Mouse (Mus musculus) embryonic facial prominence, embryonic 12.5 days (tissue): ENCODE measurements at regions not wholly inside any gene's neighbourhood (a gene's known extent, or its start where the extent isn't known, plus 50 kb on each side); places are given as distances from the start of the nearest gene placed in this dataset.
A peak's percentile ranks its signal among the peaks of the same experiment; 100 is the strongest.

Experiments
- ATAC-seq: fragments of 200-750 bp; cut with Nextera tagmentation; 2 replicates; pipeline ENCODE4 v1.8.0; 2017; ENCODE audit not compliant: insufficient number of reproducible peaks, insufficient read depth, low FRiP score, low TSS enrichment
- H3K27ac ChIP-seq: fragments of 300-500 bp; sonication (generic); 2 replicates; pipeline ENCODE4 v1.5.1; 2016; ENCODE audit warnings: mild to moderate bottlenecking
- H3K27me3 ChIP-seq: fragments of 300-500 bp; sonication (generic); 2 replicates; pipeline ENCODE4 v1.6.1; 2016; ENCODE audit warnings: mild to moderate bottlenecking, moderate library complexity
- H3K36me3 ChIP-seq: fragments of 300-500 bp; sonication (generic); 2 replicates; pipeline ENCODE4 v1.6.1; 2016; ENCODE audit warnings: mild to moderate bottlenecking
- H3K4me1 ChIP-seq: fragments of 300-500 bp; sonication (generic); 2 replicates; pipeline ENCODE4 v1.6.1; 2016
- H3K4me2 ChIP-seq: fragments of 300-500 bp; sonication (generic); replicated peaks from 2 replicates; pipeline ENCODE4 v1.6.1; 2016; ENCODE audit warnings: mild to moderate bottlenecking, moderate library complexity
- H3K4me3 ChIP-seq: fragments of 300-500 bp; sonication (generic); 2 replicates; pipeline ENCODE4 v1.5.1; 2016; ENCODE audit warnings: mild to moderate bottlenecking
- H3K9ac ChIP-seq: fragments of 300-500 bp; sonication (generic); 2 replicates; pipeline ENCODE4 v1.6.1; 2016; ENCODE audit warnings: mild to moderate bottlenecking, moderate library complexity
- H3K9me3 ChIP-seq: fragments of 300-500 bp; sonication (generic); 2 replicates; pipeline ENCODE4 v1.6.1; 2016; ENCODE audit warnings: mild to moderate bottlenecking, moderate library complexity
- WGBS: fragments of 180-500 bp; shearing (Covaris S2); methylation state at CpG from one replicate; pipeline ENCODE4 v1.1.7; 2016; 5-methylcytosine and 5-hydroxymethylcytosine counted together

DNA sequence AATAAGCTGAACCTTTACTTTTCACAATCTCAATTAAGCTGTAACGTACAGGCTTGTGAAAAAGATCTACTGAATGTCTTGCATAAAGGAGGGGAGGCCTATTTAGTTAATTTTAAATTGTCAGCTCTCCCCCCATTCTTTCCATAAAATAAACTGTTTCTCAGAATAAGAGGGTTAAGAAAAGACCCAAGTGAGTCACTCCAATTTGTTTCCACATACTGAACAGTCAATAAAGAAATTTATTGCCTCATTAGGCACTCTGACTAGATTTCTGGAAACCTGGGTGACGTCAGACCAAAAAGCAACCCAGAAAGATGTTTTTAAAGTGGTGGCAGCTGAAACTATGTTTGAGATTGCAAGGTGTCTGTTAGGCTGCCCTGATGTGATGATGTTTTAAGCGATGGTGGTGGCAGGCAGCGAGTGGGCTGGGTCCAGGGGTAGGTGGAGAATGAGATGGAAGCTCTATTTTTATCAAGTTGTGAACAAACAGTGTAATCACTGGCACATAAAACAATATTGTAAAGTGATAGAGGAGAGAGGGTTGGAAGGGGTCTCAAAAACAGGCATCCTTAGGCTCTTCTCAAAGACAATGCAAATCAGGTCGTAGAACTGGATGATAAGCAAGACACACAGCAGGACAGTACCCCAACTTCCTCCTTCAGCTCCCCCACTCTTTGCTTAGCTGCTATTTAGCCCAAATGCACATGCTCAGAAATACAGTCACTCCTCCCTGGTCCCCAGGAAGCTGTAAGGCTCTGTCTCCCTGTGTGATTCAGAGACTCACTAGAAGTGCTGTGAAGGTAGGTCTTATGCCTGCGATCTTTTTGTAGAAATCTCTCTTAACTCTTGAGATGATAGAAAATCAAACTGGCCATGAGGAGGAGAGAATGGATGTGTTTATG, 288.0 kb downstream of the Usp25 start:
- Histone ChIP-seq H3K36me3 (no peaks in the 10 kb centered on the region), H3K9ac (no peak overlapping the region), H3K4me1 (no peaks in the 10 kb centered on the region), H3K27ac (no peak overlapping the region), H3K9me3 (no peaks in the 10 kb centered on the region), H3K27me3 (no peaks in the 10 kb centered on the region), H3K4me3 (no peak overlapping the region), H3K4me2 (no peak overlapping the region)
- ATAC-seq = no peak
- WGBS = 80% methylated on average over 6 of the region's 6 CpGs

DNA sequence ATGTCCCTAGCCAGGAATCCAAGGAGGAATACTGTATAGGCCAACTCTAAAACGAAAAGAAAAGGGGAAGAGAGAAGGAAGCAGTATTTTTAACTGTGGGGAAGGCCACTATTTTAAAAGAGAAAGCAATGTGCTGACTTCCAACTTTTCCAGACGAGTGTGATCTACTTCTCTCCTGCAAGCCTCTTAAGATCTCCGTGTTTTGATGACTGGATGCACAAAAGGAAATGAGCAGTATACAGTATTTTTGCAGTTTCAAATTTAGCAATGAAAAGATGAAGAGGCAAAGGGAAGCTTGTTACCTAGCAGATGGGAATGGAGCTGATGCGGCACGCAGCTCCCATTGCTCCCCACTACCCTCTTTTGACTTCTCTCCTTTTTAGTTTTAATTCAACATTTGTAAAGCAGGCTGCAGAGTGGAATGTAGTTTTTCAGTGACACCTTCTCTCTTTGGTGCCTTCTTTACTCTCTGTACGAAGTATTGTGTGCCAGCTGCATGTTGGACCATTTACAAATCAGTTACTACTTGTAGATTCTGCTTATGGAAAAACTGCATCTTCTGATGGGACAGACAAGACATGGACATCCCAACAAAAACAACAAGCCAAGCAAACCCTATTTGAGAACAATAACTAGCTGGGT, 287.2 kb downstream of the Usp25 start:
- WGBS = 73% methylated on average over 6 of the region's 6 CpGs
- Histone ChIP-seq H3K36me3 (no peaks in the 10 kb centered on the region), H3K4me1 (no peaks in the 10 kb centered on the region), H3K9me3 (no peaks in the 10 kb centered on the region), H3K4me3 (no peak overlapping the region), H3K27me3 (no peaks in the 10 kb centered on the region), H3K4me2 (no peak overlapping the region), H3K27ac (no peak overlapping the region), H3K9ac (no peak overlapping the region)
- ATAC-seq = no peak

DNA sequence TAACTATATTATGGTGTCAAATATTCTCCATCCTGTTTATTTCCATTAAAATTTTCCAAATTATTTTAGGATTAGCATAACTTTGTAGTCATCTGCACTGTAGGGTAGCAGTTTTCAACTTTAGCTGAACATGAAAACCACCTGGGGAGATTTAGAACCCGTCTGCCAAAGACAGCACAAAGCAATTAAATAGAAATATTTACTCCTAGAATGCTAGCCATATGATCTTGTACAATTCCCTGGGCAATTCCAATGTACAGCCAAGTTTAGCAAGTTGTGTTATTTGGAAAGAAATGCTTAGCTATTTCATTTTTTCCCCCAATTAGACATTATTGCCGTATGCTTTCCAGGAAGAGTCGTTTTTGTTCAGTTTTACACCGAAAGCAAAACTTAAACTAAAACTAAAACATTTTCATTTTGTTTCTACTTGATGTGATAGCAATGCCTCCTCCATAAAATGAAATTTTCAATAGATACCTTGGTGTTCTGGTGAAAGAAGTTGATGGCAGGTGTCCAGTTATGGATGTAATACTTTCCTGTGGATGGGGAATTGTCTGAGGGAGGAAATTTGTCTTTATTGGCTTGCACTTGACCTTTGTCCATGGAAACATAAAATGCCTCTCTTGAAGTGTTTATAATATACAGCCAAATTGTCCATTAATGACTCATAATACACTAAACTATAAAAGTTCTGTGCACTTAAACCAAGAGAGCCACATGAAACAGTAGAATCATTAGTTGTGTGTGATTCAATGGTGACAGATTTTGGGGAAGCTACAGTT, 282.3 kb downstream of the Usp25 start:
- no peaks in the 10 kb centered on the region for H3K9me3 ChIP-seq

DNA sequence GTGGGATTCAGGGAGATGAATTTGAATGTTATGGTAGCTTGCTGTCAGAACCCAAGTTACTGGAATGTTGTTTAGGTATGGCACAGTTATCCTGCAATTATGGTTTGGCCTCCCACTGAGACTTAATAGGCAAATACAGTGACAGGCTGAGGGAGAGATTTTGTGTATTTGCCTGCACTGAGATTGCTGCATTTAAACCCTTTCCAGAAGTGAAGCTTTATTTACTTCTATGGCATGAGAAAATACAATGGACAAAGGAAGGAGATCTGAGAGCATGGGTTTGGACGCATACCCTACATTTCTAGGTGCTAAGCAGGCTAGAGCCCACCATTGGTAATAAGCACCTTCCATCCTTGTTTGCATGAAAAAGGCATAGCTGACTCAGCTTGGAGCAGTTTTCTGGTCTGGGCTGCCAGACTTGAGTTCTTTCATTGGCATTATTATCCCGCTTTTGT, 278.8 kb downstream of the Usp25 start:
- H3K4me2 ChIP-seq = no peak overlapping the region
- no peak overlapping the region for H3K9ac ChIP-seq
- H3K36me3 ChIP-seq = no peaks in the 10 kb centered on the region
- no peak overlapping the region for H3K4me3 ChIP-seq
- H3K9me3 ChIP-seq = no peaks in the 10 kb centered on the region
- 82% methylated on average over 2 of the region's 2 CpGs for WGBS
- ATAC-seq = no peak
- no peaks in the 10 kb centered on the region for H3K4me1 ChIP-seq
- no peaks in the 10 kb centered on the region for H3K27me3 ChIP-seq
- no peak overlapping the region for H3K27ac ChIP-seq

More for the DNA sequence above, 282.3 kb downstream of the Usp25 start:
- no peak overlapping the region for H3K9ac ChIP-seq
- no peak overlapping the region for H3K4me2 ChIP-seq
- H3K36me3 ChIP-seq = no peaks in the 10 kb centered on the region
- H3K27ac ChIP-seq = no peak overlapping the region
- H3K4me3 ChIP-seq = no peak overlapping the region
- WGBS = 59% methylated on average over 4 of the region's 4 CpGs
- no peak for ATAC-seq
- no peaks in the 10 kb centered on the region for H3K4me1 ChIP-seq
- no peaks in the 10 kb centered on the region for H3K27me3 ChIP-seq

DNA sequence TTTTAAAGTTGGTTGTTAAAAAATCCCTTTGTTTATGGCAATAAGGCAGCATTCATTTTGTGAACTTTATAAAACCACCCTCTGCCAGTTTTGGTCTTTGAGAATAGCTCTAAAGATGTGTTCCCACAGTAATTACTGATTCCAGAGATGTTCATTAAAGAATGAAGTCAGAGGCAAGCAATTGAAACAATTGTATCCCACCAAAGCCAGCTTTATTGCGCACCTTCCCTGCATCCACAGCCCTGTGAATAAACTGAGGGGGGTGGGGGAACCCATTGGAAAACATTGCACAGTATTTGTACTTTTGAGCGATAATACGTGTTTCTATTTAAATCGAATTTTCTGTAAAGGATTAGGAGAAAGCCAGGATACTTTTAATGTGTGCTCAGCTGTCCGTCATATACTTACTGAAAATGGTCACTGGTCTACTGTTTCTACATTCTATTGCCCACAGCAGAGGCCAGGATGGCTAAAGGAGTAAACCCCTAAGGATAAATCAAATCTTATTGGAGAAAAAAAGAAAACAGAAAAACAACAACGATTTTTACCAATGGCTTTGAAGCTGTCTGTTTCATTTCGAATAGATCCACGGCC, 278.3 kb downstream of the Usp25 start:
- H3K4me2 ChIP-seq = no peak overlapping the region
- H3K36me3 ChIP-seq = no peaks in the 10 kb centered on the region
- no peaks in the 10 kb centered on the region for H3K9me3 ChIP-seq
- 81% methylated on average over 8 of the region's 8 CpGs for WGBS
- H3K27ac ChIP-seq = no peak overlapping the region
- no peak overlapping the region for H3K4me3 ChIP-seq
- no peaks in the 10 kb centered on the region for H3K4me1 ChIP-seq
- H3K9ac ChIP-seq = no peak overlapping the region
- no peaks in the 10 kb centered on the region for H3K27me3 ChIP-seq
- no peak for ATAC-seq

DNA sequence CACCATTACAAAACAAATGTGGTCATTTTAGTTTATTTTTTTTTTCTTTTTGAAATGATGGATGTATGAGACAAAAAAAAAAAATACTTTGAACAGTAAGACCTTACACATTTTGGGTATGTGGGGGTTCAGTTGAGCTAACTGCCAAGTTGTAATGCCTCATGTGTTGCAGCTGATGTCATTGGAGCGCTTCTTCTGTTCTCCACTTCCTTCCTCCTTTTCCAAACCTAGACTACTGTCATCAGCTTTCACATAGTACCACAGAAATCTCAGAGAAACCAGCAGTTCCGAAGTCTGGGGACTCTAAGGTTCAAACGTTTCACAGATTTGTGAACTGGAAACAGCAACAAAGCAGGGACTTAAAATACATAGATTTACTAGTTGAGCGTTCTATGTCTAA, 270.7 kb downstream of the Usp25 start:
- Histone ChIP-seq H3K9me3 (no peaks in the 10 kb centered on the region), H3K4me2 (no peak overlapping the region), H3K27me3 (no peaks in the 10 kb centered on the region), H3K4me3 (no peak overlapping the region), H3K4me1 (peaks cover 12% of the 10 kb centered on the region; the same call in 1 of the 2 replicates), H3K27ac (no peak overlapping the region), H3K36me3 (no peaks in the 10 kb centered on the region), H3K9ac (no peak overlapping the region)
- 82% methylated on average over 4 of the region's 4 CpGs for WGBS
- ATAC-seq = no peak

DNA sequence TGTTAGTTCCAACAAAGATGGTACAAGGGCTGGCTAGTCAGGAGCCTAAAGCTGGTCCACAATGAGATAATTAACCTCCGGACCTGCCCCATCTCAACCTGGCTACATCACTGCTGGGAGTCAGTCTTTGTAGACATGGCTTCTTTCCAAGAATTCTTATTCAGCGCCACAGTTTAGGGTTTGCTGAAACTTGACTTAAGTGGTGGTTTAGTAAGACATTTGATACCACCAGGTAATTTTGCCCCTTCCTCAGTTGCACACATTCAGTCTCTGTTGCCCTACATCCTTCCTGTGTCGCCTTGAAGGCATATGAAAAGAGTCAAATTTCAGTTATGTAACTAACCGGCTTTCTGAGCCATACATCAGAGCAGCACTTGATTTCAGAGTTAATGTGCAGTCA, 266.4 kb downstream of the Usp25 start:
- 0 out of 2 replicates have a peak, but pooled peaks have one; percentile 60 for ATAC-seq

DNA sequence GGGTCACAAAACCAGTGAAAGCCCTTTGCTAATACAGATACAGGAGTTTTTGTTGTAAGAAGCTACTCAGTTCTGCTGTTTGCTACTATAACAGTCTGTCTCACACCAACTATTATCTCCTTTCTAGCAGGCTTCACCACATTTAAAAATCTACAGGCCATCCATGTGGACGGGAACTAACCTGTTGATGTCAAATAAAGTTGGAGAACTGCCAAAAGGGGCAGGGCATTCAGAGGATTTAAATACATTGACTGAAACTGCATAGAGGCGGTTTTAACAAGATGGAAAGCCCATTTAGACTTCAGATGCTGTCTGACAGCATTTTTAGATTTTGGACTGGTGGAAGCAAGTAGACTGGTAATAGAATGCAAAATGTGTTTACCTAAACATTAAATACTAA, 266.0 kb downstream of the Usp25 start:
- H3K27ac ChIP-seq = peak overlapping the region; percentile 36; the same call in 1 of the 2 replicates
- ATAC-seq = no peak
- no peak overlapping the region for H3K9ac ChIP-seq

More for the DNA sequence above, 266.4 kb downstream of the Usp25 start:
- Histone ChIP-seq H3K27ac (0 out of 2 replicates have a peak overlapping the region, but pooled peaks have one; percentile 36), H3K4me1 (peaks cover 12% of the 10 kb centered on the region; the same call in 1 of the 2 replicates), H3K9me3 (no peaks in the 10 kb centered on the region), H3K36me3 (no peaks in the 10 kb centered on the region), H3K4me3 (no peak overlapping the region), H3K4me2 (no peak overlapping the region), H3K27me3 (no peaks in the 10 kb centered on the region), H3K9ac (no peak overlapping the region)
- 33% methylated on average over 4 of the region's 4 CpGs for WGBS

DNA sequence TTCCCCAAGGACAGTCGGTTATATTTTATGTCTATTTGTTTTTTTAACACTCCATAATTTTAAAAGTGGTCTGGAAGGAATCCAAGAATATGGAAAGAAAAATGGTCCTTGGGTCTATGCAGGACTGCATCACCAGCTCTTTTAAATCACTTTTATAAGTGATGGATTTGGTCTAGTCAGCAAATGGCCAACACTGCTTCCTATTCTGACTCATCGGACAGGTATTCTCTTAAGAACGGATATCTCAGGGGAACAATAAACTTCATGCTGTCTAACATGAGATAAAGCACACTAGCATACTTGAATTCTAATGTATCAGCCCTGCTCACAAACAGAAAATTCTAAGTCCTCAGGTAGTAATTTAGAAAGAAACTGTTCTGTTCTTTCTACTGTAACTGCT, 259.8 kb downstream of the Usp25 start:
- Histone ChIP-seq H3K36me3 (no peaks in the 10 kb centered on the region), H3K9ac (no peak overlapping the region), H3K9me3 (no peaks in the 10 kb centered on the region), H3K4me1 (no peaks in the 10 kb centered on the region), H3K4me2 (no peak overlapping the region), H3K27ac (no peak overlapping the region), H3K4me3 (no peak overlapping the region), H3K27me3 (no peaks in the 10 kb centered on the region)
- WGBS = 68% methylated on average over 3 of the region's 3 CpGs
- no peak for ATAC-seq

More for the DNA sequence above, 266.0 kb downstream of the Usp25 start:
- peaks cover 12% of the 10 kb centered on the region; the same call in 1 of the 2 replicates for H3K4me1 ChIP-seq
- no peak overlapping the region for H3K4me3 ChIP-seq
- H3K9me3 ChIP-seq = no peaks in the 10 kb centered on the region
- no peak overlapping the region for H3K4me2 ChIP-seq
- H3K36me3 ChIP-seq = no peaks in the 10 kb centered on the region
- H3K27me3 ChIP-seq = no peaks in the 10 kb centered on the region
- 62% methylated on average over 2 of the region's 2 CpGs for WGBS

DNA sequence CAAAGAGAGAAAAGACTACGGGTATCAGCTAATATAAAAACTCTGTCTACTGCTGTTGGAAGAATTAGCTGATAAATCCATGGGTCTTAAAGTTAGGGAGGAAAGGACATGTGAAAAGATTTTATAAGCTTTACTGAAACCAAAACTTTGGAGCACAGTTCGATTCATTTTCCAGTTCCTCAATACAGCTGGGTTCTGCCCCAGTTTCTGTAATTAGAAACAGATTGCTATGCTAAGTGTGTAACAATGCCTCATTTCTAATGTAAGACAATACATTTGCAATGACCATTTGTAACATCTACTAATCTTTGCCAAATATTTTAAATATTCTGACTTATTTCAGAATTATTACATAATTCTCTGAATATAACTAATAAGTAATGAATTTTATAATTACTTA, 255.4 kb downstream of the Usp25 start:
- ATAC-seq = no peak
- Histone ChIP-seq H3K9ac (no peak overlapping the region), H3K4me2 (no peak overlapping the region), H3K27ac (0 out of 2 replicates have a peak overlapping the region, but pooled peaks have one; percentile 2), H3K36me3 (no peaks in the 10 kb centered on the region), H3K27me3 (no peaks in the 10 kb centered on the region), H3K9me3 (no peaks in the 10 kb centered on the region), H3K4me3 (no peak overlapping the region), H3K4me1 (0 out of 2 replicates have a peak, but pooled peaks cover 4% of the 10 kb centered on the region)
- 38% methylated on average over 2 of the region's 2 CpGs for WGBS

DNA sequence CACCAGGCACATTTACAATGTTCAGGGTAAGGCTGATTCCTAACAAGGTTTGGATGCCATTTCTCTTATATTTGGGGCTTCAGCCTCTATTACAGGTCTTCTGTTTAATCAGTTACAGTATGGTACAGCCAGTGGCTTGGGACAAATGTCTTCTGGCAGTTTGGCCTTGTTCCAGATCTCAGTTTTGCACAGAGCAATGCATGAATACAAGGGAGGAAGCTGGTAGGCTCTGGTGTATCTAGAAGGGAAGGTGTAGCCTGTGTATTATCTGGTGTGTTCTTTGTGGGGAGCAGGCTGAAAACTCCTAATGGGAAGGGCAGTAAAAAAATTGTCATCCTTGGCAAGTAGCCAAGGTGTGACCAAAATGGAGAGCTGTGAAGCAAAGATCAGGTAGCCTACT, 254.2 kb downstream of the Usp25 start:
- Histone ChIP-seq H3K9me3 (no peaks in the 10 kb centered on the region), H3K27me3 (no peaks in the 10 kb centered on the region), H3K4me3 (no peak overlapping the region), H3K4me2 (no peak overlapping the region), H3K36me3 (no peaks in the 10 kb centered on the region), H3K4me1 (0 out of 2 replicates have a peak, but pooled peaks cover 4% of the 10 kb centered on the region), H3K27ac (no peak overlapping the region), H3K9ac (no peak overlapping the region)
- no peak for ATAC-seq
